Mouse (Mus musculus) heart, embryonic 13.5 days (tissue): Measurements from ENCODE around the gene 1700092M07Rik. TPM values are rescaled to one million over a fixed set of nuclear protein-coding genes. Genes with fewer than 3 reads are reported as not detected.

ENCODE experiments used
- ATAC-seq: fragments of 200-750 bp; cut with Nextera tagmentation; 2 replicates; pipeline ENCODE4 v1.8.0; 2017; ENCODE audit warnings: moderate TSS enrichment; ENCODE audit not compliant: insufficient number of reproducible peaks, low FRiP score, low TSS enrichment; ENCODE audit errors: extremely low read depth
- H3K27ac ChIP-seq: fragments of 300-500 bp; sonication (generic); replicated peaks from 2 replicates; pipeline ENCODE4 v1.5.1; 2015; ENCODE audit warnings: moderate library complexity, mild to moderate bottlenecking, inconsistent platforms
- H3K27me3 ChIP-seq: fragments of 300-500 bp; sonication (generic); replicated peaks from 2 replicates; pipeline ENCODE4 v1.6.1; 2015; ENCODE audit warnings: mild to moderate bottlenecking, inconsistent platforms
- H3K36me3 ChIP-seq: fragments of 300-500 bp; sonication (generic); 2 replicates; pipeline ENCODE4 v1.6.1; 2015; ENCODE audit warnings: mild to moderate bottlenecking, inconsistent platforms
- H3K4me1 ChIP-seq: fragments of 300-500 bp; sonication (generic); 2 replicates; pipeline ENCODE4 v1.6.1; 2015; ENCODE audit warnings: inconsistent platforms
- H3K4me2 ChIP-seq: fragments of 300-500 bp; sonication (generic); 2 replicates; pipeline ENCODE4 v1.6.1; 2015; ENCODE audit warnings: inconsistent platforms, mild to moderate bottlenecking, moderate library complexity
- H3K4me3 ChIP-seq: fragments of 300-500 bp; sonication (generic); 2 replicates; pipeline ENCODE4 v1.5.1; 2015; ENCODE audit warnings: moderate library complexity, mild to moderate bottlenecking, inconsistent platforms
- H3K9ac ChIP-seq: fragments of 300-500 bp; sonication (generic); 2 replicates; pipeline ENCODE4 v1.6.1; 2015; ENCODE audit warnings: inconsistent platforms, mild to moderate bottlenecking, moderate library complexity
- H3K9me3 ChIP-seq: fragments of 300-500 bp; sonication (generic); 2 replicates; pipeline ENCODE4 v1.6.1; 2016; ENCODE audit warnings: inconsistent platforms
- WGBS: fragments of 180-500 bp; shearing (Covaris S2); methylation state at CpG from one replicate; pipeline ENCODE4 v1.1.7; 2015; ENCODE audit warnings: mixed read lengths; 5-methylcytosine and 5-hydroxymethylcytosine counted together
- microRNA-seq: library from miRNA; unstranded; fragments of <30 nt; microRNA quantifications from one replicate; pipeline ENCODE4, GENCODE M21; 2016
- polyA plus RNA-seq: library from polyadenylated mRNA; unstranded; fragments of >200 nt; fragmentation: Nextera tagmentation; extraction: Ambion mirVana; gene quantifications from 2 replicates; pipeline ENCODE4 v1.2.1, GENCODE M21; 2015

1700092M07Rik gene
- polyA plus RNA-seq, 1 experiment from 2014 or later = 1.3 TPM

DNA sequence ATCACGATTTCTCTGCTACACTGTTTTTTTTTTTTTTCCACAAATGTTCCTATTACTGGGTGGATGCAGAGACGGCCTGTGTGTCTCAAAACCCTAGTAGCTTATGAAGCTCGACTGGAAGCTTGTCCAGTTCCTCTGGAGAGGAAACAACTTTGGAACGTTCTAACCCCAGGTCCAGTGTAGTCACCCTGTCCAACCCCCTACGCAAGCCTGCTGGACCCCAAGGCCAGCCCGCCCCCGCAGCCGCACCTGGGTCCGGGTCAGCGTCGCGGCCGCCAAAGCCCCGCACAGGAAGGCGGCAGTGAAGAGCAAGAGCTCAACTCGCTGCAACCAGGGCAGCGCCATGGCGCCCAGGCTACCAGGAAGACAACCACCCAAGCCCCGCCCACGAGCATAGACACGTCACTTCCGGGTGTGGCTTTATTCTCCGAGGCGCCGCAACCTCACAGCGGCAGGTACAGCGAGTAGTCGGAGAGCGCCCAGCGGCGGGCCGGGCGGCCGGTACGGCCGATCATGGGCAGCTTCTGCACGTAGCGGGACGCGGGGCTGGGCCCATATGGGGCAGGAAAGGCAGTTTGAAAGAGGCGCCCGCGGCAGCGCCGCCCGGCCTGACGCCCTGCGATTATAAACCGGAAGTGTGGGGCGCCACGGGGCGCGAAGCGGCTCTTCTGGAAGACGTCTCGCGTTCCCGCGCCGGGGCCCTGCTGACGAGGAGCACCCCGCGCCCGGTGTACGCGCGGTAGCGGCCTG lies 33.7 kb downstream of the 1700092M07Rik start, which contains the start of gene Tmem179b:
Gene Tmem179b, minus strand, starts transcription at position 382 of the 750 bp plus-strand sequence.
- H3K27ac ChIP-seq = peak within 1 kb of the TSS; percentile 98
- H3K4me3 ChIP-seq = peak within 1 kb of the TSS; percentile 83
- H3K9ac ChIP-seq = peak within 1 kb of the TSS; percentile 93
- peak; percentile 87 for ATAC-seq
- H3K27me3 ChIP-seq = no peaks in the 10 kb centered on the region
- under 1% methylated on average over 53 of the region's 68 CpGs for WGBS
- peak within 1 kb of the TSS; percentile 92 for H3K4me2 ChIP-seq
- no peaks in the 10 kb centered on the region for H3K9me3 ChIP-seq
- peaks cover 38% of the 10 kb centered on the region for H3K4me1 ChIP-seq
- peaks cover 67% of the 10 kb centered on the region for H3K36me3 ChIP-seq

DNA sequence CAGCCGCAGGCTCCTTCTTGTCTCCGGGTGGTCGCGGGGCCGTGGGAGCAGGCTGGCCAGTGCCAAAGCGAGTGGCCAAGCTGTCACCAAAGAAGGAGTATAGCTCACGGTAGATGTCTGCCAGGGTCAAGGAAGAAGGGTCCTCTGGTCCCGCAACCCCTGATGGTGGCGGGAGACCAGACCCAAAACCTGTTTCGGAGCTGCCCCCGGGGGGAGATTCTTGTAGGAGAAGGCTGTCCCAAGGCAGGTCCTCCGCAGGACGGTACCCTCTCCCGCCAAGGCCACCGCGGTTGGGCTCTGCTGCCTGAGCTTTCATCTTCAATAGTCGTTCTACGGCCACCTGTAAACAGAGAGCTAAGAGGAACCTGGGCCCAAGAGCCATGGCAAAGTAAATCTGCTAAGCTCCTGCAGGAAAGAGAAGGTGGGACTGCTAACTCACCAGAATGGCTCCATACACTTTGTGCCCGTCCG lies 34.5 kb downstream of the 1700092M07Rik start:
- Histone ChIP-seq H3K4me2 (peak overlapping the region; percentile 92), H3K9me3 (no peaks in the 10 kb centered on the region), H3K9ac (peak overlapping the region; percentile 93), H3K27ac (peak overlapping the region; percentile 98), H3K27me3 (no peaks in the 10 kb centered on the region), H3K4me3 (peak overlapping the region; percentile 83), H3K36me3 (peaks cover 64% of the 10 kb centered on the region), H3K4me1 (peaks cover 38% of the 10 kb centered on the region)
- 3% methylated on average over 20 of the region's 20 CpGs for WGBS
- no peak for ATAC-seq

GRCm38 (mm10) chr19:8786008-8786781 lies 45.7 kb downstream of the 1700092M07Rik start, which contains the start of gene Taf6l:
TSS of gene Taf6l (minus strand) at chr19:8786417.
- H3K27me3 ChIP-seq = no peaks in the 10 kb centered on the region
- H3K36me3 ChIP-seq = peaks cover 36% of the 10 kb centered on the region
- ATAC-seq = peak; percentile 96
- 1% methylated on average over 32 of the region's 32 CpGs for WGBS
- no peaks in the 10 kb centered on the region for H3K9me3 ChIP-seq
- peaks cover 13% of the 10 kb centered on the region for H3K4me1 ChIP-seq
- H3K4me2 ChIP-seq = peak within 1 kb of the TSS; percentile 81
- H3K9ac ChIP-seq = peak within 1 kb of the TSS; percentile 89
- peak within 1 kb of the TSS; percentile 81 for H3K4me3 ChIP-seq
- peak within 1 kb of the TSS; percentile 83 for H3K27ac ChIP-seq

DNA sequence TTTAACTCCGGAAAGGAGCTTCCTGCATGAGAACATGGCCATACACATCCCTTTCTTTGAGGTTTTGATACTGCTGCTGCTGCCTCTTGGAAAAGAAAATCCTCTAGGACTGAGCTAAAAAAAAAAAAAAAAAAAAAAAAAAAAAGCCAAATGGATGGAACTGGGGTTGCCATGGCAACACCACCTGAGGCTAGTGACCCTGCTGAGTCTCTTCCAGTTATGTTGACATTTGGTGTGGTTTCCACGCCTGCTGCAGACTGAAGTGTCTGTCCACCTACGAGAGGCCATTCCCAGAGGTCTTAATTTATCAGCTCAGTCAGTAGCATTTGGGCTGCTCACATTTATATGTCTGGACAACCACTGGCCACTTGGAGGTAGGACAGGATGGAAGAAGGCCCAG lies 48.0 kb downstream of the 1700092M07Rik start:
- H3K9ac ChIP-seq = no peak overlapping the region
- 30% methylated on average over 3 of the region's 3 CpGs for WGBS
- no peak overlapping the region for H3K4me2 ChIP-seq
- ATAC-seq = no peak
- H3K4me1 ChIP-seq = peaks cover 13% of the 10 kb centered on the region
- peaks cover 33% of the 10 kb centered on the region for H3K36me3 ChIP-seq
- H3K9me3 ChIP-seq = no peaks in the 10 kb centered on the region
- H3K27me3 ChIP-seq = no peaks in the 10 kb centered on the region
- no peak overlapping the region for H3K4me3 ChIP-seq
- no peak overlapping the region for H3K27ac ChIP-seq

- no peaks in the 10 kb centered on the region for H3K9me3 ChIP-seq
- H3K4me1 ChIP-seq = peaks cover 13% of the 10 kb centered on the region
- 74% methylated on average over 1 of the region's 1 CpGs for WGBS
- no peak overlapping the region for H3K9ac ChIP-seq
- no peak overlapping the region for H3K27ac ChIP-seq
- no peaks in the 10 kb centered on the region for H3K27me3 ChIP-seq
- H3K4me2 ChIP-seq = no peak overlapping the region
- H3K4me3 ChIP-seq = no peak overlapping the region
- H3K36me3 ChIP-seq = peaks cover 34% of the 10 kb centered on the region
- ATAC-seq = no peak
These were observed 48.7 kb downstream of the 1700092M07Rik start for GRCm38 (mm10) chr19:8789171-8789570.

DNA sequence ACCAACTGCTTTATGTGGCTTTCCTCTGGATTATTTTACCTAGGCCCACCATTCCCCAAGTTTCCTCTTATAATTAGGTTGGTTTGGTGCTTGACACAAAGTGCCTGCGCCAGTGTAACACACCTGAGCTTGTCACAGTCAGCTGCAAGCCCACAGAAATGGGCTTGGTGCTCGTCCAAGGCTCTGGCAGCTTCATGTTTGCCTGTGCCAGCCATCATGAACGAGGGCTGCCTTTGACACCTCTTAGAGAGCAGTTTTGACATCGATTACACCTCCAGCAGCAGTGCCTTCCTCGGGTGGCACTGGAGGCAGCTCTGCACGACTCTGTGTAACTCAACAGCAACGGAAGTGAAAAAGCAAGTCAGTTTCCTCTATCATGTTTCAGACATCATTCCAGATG lies 49.7 kb downstream of the 1700092M07Rik start:
- Histone ChIP-seq H3K9me3 (no peaks in the 10 kb centered on the region), H3K9ac (no peak overlapping the region), H3K36me3 (peaks cover 41% of the 10 kb centered on the region), H3K4me2 (no peak overlapping the region), H3K27me3 (no peaks in the 10 kb centered on the region), H3K27ac (no peak overlapping the region), H3K4me3 (no peak overlapping the region), H3K4me1 (peaks cover 8% of the 10 kb centered on the region)
- 74% methylated on average over 7 of the region's 7 CpGs for WGBS
- ATAC-seq = no peak

Small RNA genes within 50 kb of the gene (microRNA-seq; reads per million reads assigned to microRNA genes)
- not detected for gene Mir6992

Other genes starting within 250 kb of the 1700092M07Rik start
- gene Slc22a8, start 149.5 kb upstream of the 1700092M07Rik start, polyA plus RNA-seq = 0.04 and 0.06 TPM in 2 replicates
- gene Slc22a6, start 122.7 kb upstream of the 1700092M07Rik start, polyA plus RNA-seq = not detected in 2 replicates
- gene Chrm1, start 76.9 kb upstream of the 1700092M07Rik start, polyA plus RNA-seq = 0.04 TPM in 1 of 2 replicates, not detected in the other
- 72.8 and 74.8 TPM in 2 replicates for gene Slc3a2, start 17.3 kb upstream of the 1700092M07Rik start, polyA plus RNA-seq
- gene Wdr74, start 4.9 kb upstream of the 1700092M07Rik start, polyA plus RNA-seq = 54.1 and 60.0 TPM in 2 replicates
- 81.1 and 87.5 TPM in 2 replicates for gene Stx5a, start 695 bp downstream of the 1700092M07Rik start, polyA plus RNA-seq
- gene Nxf1, start 16.4 kb downstream of the 1700092M07Rik start, polyA plus RNA-seq = 123 and 124 TPM in 2 replicates
- 154 and 167 TPM in 2 replicates for gene Tmem223, start 30.3 kb downstream of the 1700092M07Rik start, polyA plus RNA-seq
- gene Tmem179b, start 33.7 kb downstream of the 1700092M07Rik start, polyA plus RNA-seq = 54.5 and 60.7 TPM in 2 replicates
- gene Taf6l, start 45.7 kb downstream of the 1700092M07Rik start, polyA plus RNA-seq = 18.2 and 19.6 TPM in 2 replicates
- gene Polr2g, start 57.9 kb downstream of the 1700092M07Rik start, polyA plus RNA-seq = 129 and 143 TPM in 2 replicates
- 3.7 and 3.9 TPM in 2 replicates for gene Zbtb3, start 61.8 kb downstream of the 1700092M07Rik start, polyA plus RNA-seq
- gene Ttc9c, start 78.6 kb downstream of the 1700092M07Rik start, polyA plus RNA-seq = 32.9 and 38.9 TPM in 2 replicates
- 2.9 TPM in 2 replicates for gene Hnrnpul2, start 79.3 kb downstream of the 1700092M07Rik start, polyA plus RNA-seq
- gene AC129217.1, start 89.1 kb downstream of the 1700092M07Rik start, polyA plus RNA-seq = not detected in 2 replicates
- 44.6 and 45.3 TPM in 2 replicates for gene Bscl2, start 96.7 kb downstream of the 1700092M07Rik start, polyA plus RNA-seq
- gene Gng3, start 98.5 kb downstream of the 1700092M07Rik start, polyA plus RNA-seq = 2.2 TPM in 2 replicates
- 0.79 and 0.88 TPM in 2 replicates for gene Lrrn4cl, start 110.0 kb downstream of the 1700092M07Rik start, polyA plus RNA-seq
- 112 and 139 TPM in 2 replicates for gene Ubxn1, start 130.8 kb downstream of the 1700092M07Rik start, polyA plus RNA-seq
- 56.6 and 62.6 TPM in 2 replicates for gene Uqcc3, start 140.2 kb downstream of the 1700092M07Rik start, polyA plus RNA-seq
- gene Lbhd1, start 143.0 kb downstream of the 1700092M07Rik start, polyA plus RNA-seq = 48.2 and 49.5 TPM in 2 replicates
- gene Gm49403, start 143.2 kb downstream of the 1700092M07Rik start, polyA plus RNA-seq = not detected in 2 replicates
- gene 1810009A15Rik, start 148.1 kb downstream of the 1700092M07Rik start, polyA plus RNA-seq = 61.9 and 71.3 TPM in 2 replicates
- gene Gm49416, start 148.2 kb downstream of the 1700092M07Rik start, polyA plus RNA-seq = not detected in 2 replicates
- 23.9 and 25.5 TPM in 2 replicates for gene Ints5, start 152.3 kb downstream of the 1700092M07Rik start, polyA plus RNA-seq
- 63.5 and 63.8 TPM in 2 replicates for gene Ganab, start 157.4 kb downstream of the 1700092M07Rik start, polyA plus RNA-seq
- gene B3gat3, start 179.7 kb downstream of the 1700092M07Rik start, polyA plus RNA-seq = 40.6 and 41.4 TPM in 2 replicates
- gene Rom1, start 188.6 kb downstream of the 1700092M07Rik start, polyA plus RNA-seq = 2.4 and 2.7 TPM in 2 replicates
- 14.4 and 14.9 TPM in 2 replicates for gene Eml3, start 188.8 kb downstream of the 1700092M07Rik start, polyA plus RNA-seq
- gene Mta2, start 201.2 kb downstream of the 1700092M07Rik start, polyA plus RNA-seq = 83.6 and 88.0 TPM in 2 replicates
- 16.3 and 17.1 TPM in 2 replicates for gene Tut1, start 213.1 kb downstream of the 1700092M07Rik start, polyA plus RNA-seq
- gene Eef1g, start 226.3 kb downstream of the 1700092M07Rik start, polyA plus RNA-seq = 251 and 281 TPM in 2 replicates
- 22.8 TPM in 2 replicates for gene Ahnak, start 248.6 kb downstream of the 1700092M07Rik start, polyA plus RNA-seq